Mouse (Mus musculus) stomach, embryonic 15.5 days (tissue): ENCODE measurements at regions not wholly inside any gene's neighbourhood (a gene's known extent, or its start where the extent isn't known, plus 50 kb on each side); places are given as distances from the start of the nearest gene placed in this dataset.

Source experiments
- ATAC-seq: fragments of 200-750 bp; cut with Nextera tagmentation; 2 replicates; pipeline ENCODE4 v1.8.0; 2017; ENCODE audit warnings: low read depth, moderate number of reproducible peaks, moderate TSS enrichment; ENCODE audit not compliant: insufficient read depth, low FRiP score
- H3K27ac ChIP-seq: fragments of 300-500 bp; sonication (generic); 2 replicates; pipeline ENCODE4 v1.5.1; 2015; ENCODE audit warnings: mild to moderate bottlenecking, inconsistent platforms
- H3K27me3 ChIP-seq: fragments of 300-500 bp; sonication (generic); replicated peaks from 2 replicates; pipeline ENCODE4 v1.6.1; 2015; ENCODE audit warnings: inconsistent platforms
- H3K36me3 ChIP-seq: fragments of 300-500 bp; sonication (generic); 2 replicates; pipeline ENCODE4 v1.6.1; 2015; ENCODE audit warnings: inconsistent platforms
- H3K4me1 ChIP-seq: fragments of 300-500 bp; sonication (generic); 2 replicates; pipeline ENCODE4 v1.6.1; 2015; ENCODE audit warnings: inconsistent platforms
- H3K4me2 ChIP-seq: fragments of 300-500 bp; sonication (generic); 2 replicates; pipeline ENCODE4 v1.6.1; 2015; ENCODE audit warnings: mild to moderate bottlenecking, inconsistent platforms
- H3K4me3 ChIP-seq: fragments of 300-500 bp; sonication (generic); replicated peaks from 2 replicates; pipeline ENCODE4 v1.5.1; 2015; ENCODE audit warnings: inconsistent platforms
- H3K9ac ChIP-seq: fragments of 300-500 bp; sonication (generic); 2 replicates; pipeline ENCODE4 v1.6.1; 2015; ENCODE audit warnings: inconsistent platforms
- H3K9me3 ChIP-seq: fragments of 300-500 bp; sonication (generic); 2 replicates; pipeline ENCODE4 v1.6.1; 2016; ENCODE audit warnings: inconsistent platforms
- WGBS: fragments of 180-500 bp; shearing (Covaris S2); methylation state at CpG from one replicate; pipeline ENCODE4 v1.1.7; 2015; 5-methylcytosine and 5-hydroxymethylcytosine counted together

- no peaks in the 10 kb centered on the region for H3K27me3 ChIP-seq
- no peak overlapping the region for H3K4me2 ChIP-seq
- no peak overlapping the region for H3K27ac ChIP-seq
- WGBS: 90% methylated on average over 1 of the region's 1 CpGs
- H3K36me3 ChIP-seq: no peaks in the 10 kb centered on the region
- H3K4me1 ChIP-seq: no peaks in the 10 kb centered on the region
- no peaks in the 10 kb centered on the region for H3K9me3 ChIP-seq
- no peak for ATAC-seq
- H3K4me3 ChIP-seq: no peak overlapping the region
- H3K9ac ChIP-seq: no peak overlapping the region
These were observed 436.7 kb downstream of the Psat1 start for GRCm38 (mm10) chr19:15510395-15510794.

- H3K36me3 ChIP-seq: no peaks in the 10 kb centered on the region
- H3K9ac ChIP-seq: no peak overlapping the region
- no peak overlapping the region for H3K4me3 ChIP-seq
- no peaks in the 10 kb centered on the region for H3K9me3 ChIP-seq
- no peak overlapping the region for H3K27ac ChIP-seq
- no peak overlapping the region for H3K4me2 ChIP-seq
- no peaks in the 10 kb centered on the region for H3K4me1 ChIP-seq
- no peak for ATAC-seq
- no peaks in the 10 kb centered on the region for H3K27me3 ChIP-seq
- 74% methylated on average over 1 of the region's 1 CpGs for WGBS
These were observed 444.2 kb downstream of the Psat1 start for GRCm38 (mm10) chr19:15502985-15503354.

- Histone ChIP-seq H3K9me3 (no peaks in the 10 kb centered on the region), H3K4me3 (no peak overlapping the region), H3K9ac (no peak overlapping the region), H3K27ac (no peak overlapping the region), H3K36me3 (no peaks in the 10 kb centered on the region), H3K27me3 (no peaks in the 10 kb centered on the region), H3K4me2 (no peak overlapping the region), H3K4me1 (no peaks in the 10 kb centered on the region)
- WGBS: 82% methylated on average over 9 of the region's 9 CpGs
- no peak for ATAC-seq
These were observed 444.7 kb downstream of the Psat1 start for GRCm38 (mm10) chr19:15502315-15502984.

GRCm38 (mm10) chr19:15495532-15495931 lies 451.6 kb downstream of the Psat1 start:
- H3K9ac ChIP-seq: no peak overlapping the region
- ATAC-seq: no peak
- H3K27me3 ChIP-seq: no peaks in the 10 kb centered on the region
- H3K4me1 ChIP-seq: no peaks in the 10 kb centered on the region
- H3K4me3 ChIP-seq: no peak overlapping the region
- no peaks in the 10 kb centered on the region for H3K9me3 ChIP-seq
- no peak overlapping the region for H3K27ac ChIP-seq
- H3K36me3 ChIP-seq: no peaks in the 10 kb centered on the region
- no peak overlapping the region for H3K4me2 ChIP-seq
- WGBS: 83% methylated on average over 1 of the region's 1 CpGs

GRCm38 (mm10) chr19:15487576-15487975 lies 459.6 kb downstream of the Psat1 start:
- H3K9ac ChIP-seq: no peak overlapping the region
- H3K27ac ChIP-seq: no peak overlapping the region
- H3K27me3 ChIP-seq: no peaks in the 10 kb centered on the region
- no peak for ATAC-seq
- no peaks in the 10 kb centered on the region for H3K36me3 ChIP-seq
- H3K9me3 ChIP-seq: no peaks in the 10 kb centered on the region
- no peaks in the 10 kb centered on the region for H3K4me1 ChIP-seq
- H3K4me3 ChIP-seq: no peak overlapping the region
- 73% methylated on average over 5 of the region's 5 CpGs for WGBS
- no peak overlapping the region for H3K4me2 ChIP-seq

GRCm38 (mm10) chr19:15481605-15482004 lies 465.5 kb downstream of the Psat1 start:
- WGBS: 48% methylated on average over 8 of the region's 8 CpGs
- no peak for ATAC-seq
- H3K27ac ChIP-seq: no peak overlapping the region

GRCm38 (mm10) chr19:15469541-15469940 lies 477.6 kb downstream of the Psat1 start:
- H3K9me3 ChIP-seq: no peaks in the 10 kb centered on the region

More at GRCm38 (mm10) chr19:15481605-15482004, 465.5 kb downstream of the Psat1 start:
- H3K36me3 ChIP-seq: no peaks in the 10 kb centered on the region
- no peak overlapping the region for H3K9ac ChIP-seq
- no peaks in the 10 kb centered on the region for H3K27me3 ChIP-seq
- H3K4me2 ChIP-seq: no peak overlapping the region
- no peak overlapping the region for H3K4me3 ChIP-seq
- no peaks in the 10 kb centered on the region for H3K4me1 ChIP-seq
- no peaks in the 10 kb centered on the region for H3K9me3 ChIP-seq

GRCm38 (mm10) chr19:15466713-15467112 lies 480.4 kb downstream of the Psat1 start:
- H3K36me3 ChIP-seq: no peaks in the 10 kb centered on the region
- no peak overlapping the region for H3K4me2 ChIP-seq
- H3K27me3 ChIP-seq: no peaks in the 10 kb centered on the region
- no peaks in the 10 kb centered on the region for H3K4me1 ChIP-seq
- no peak for ATAC-seq
- 80% methylated on average over 8 of the region's 8 CpGs for WGBS
- no peak overlapping the region for H3K4me3 ChIP-seq
- H3K9ac ChIP-seq: no peak overlapping the region
- H3K9me3 ChIP-seq: no peaks in the 10 kb centered on the region
- H3K27ac ChIP-seq: no peak overlapping the region

More at GRCm38 (mm10) chr19:15469541-15469940, 477.6 kb downstream of the Psat1 start:
- 81% methylated on average over 10 of the region's 10 CpGs for WGBS
- ATAC-seq: no peak
- Histone ChIP-seq H3K4me2 (no peak overlapping the region), H3K27me3 (no peaks in the 10 kb centered on the region), H3K4me1 (no peaks in the 10 kb centered on the region), H3K4me3 (no peak overlapping the region), H3K9ac (no peak overlapping the region), H3K27ac (no peak overlapping the region), H3K36me3 (no peaks in the 10 kb centered on the region)

GRCm38 (mm10) chr19:15465063-15465760 lies 481.9 kb downstream of the Psat1 start:
- Histone ChIP-seq H3K4me1 (no peaks in the 10 kb centered on the region), H3K4me2 (no peak overlapping the region), H3K4me3 (no peak overlapping the region), H3K27me3 (no peaks in the 10 kb centered on the region), H3K27ac (no peak overlapping the region), H3K36me3 (no peaks in the 10 kb centered on the region), H3K9ac (no peak overlapping the region), H3K9me3 (no peaks in the 10 kb centered on the region)
- 20% methylated on average over 9 of the region's 9 CpGs for WGBS
- ATAC-seq: no peak

- WGBS: 49% methylated on average over 4 of the region's 4 CpGs
- no peaks in the 10 kb centered on the region for H3K36me3 ChIP-seq
- no peak overlapping the region for H3K9ac ChIP-seq
- H3K27ac ChIP-seq: no peak overlapping the region
- no peak overlapping the region for H3K4me2 ChIP-seq
- no peaks in the 10 kb centered on the region for H3K9me3 ChIP-seq
- no peaks in the 10 kb centered on the region for H3K27me3 ChIP-seq
- ATAC-seq: no peak
- H3K4me1 ChIP-seq: no peaks in the 10 kb centered on the region
- H3K4me3 ChIP-seq: no peak overlapping the region
These were observed 489.3 kb downstream of the Psat1 start for GRCm38 (mm10) chr19:15457793-15458192.

- no peaks in the 10 kb centered on the region for H3K36me3 ChIP-seq
- no peak overlapping the region for H3K4me3 ChIP-seq
- ATAC-seq: no peak
- no peaks in the 10 kb centered on the region for H3K4me1 ChIP-seq
- H3K9ac ChIP-seq: no peak overlapping the region
- H3K9me3 ChIP-seq: no peaks in the 10 kb centered on the region
- H3K4me2 ChIP-seq: no peak overlapping the region
- H3K27me3 ChIP-seq: no peaks in the 10 kb centered on the region
- WGBS: 38% methylated on average over 9 of the region's 9 CpGs
- no peak overlapping the region for H3K27ac ChIP-seq
These were observed 490.0 kb downstream of the Psat1 start for GRCm38 (mm10) chr19:15456943-15457735.

- Histone ChIP-seq H3K9ac (no peak overlapping the region), H3K4me3 (no peak overlapping the region), H3K9me3 (no peaks in the 10 kb centered on the region), H3K4me1 (no peaks in the 10 kb centered on the region), H3K36me3 (no peaks in the 10 kb centered on the region), H3K27me3 (no peaks in the 10 kb centered on the region), H3K27ac (no peak overlapping the region), H3K4me2 (no peak overlapping the region)
- 39% methylated on average over 5 of the region's 5 CpGs for WGBS
- ATAC-seq: no peak
These were observed 498.1 kb downstream of the Psat1 start for GRCm38 (mm10) chr19:15448989-15449388.
